Mouse (Mus musculus): ENCODE results near the gene Rhbdl1. TPM values are rescaled to one million over a fixed set of nuclear protein-coding genes. Genes with fewer than 3 reads are reported as not detected.
"Not testable (repeated sequence)": the region's sequence is repeated elsewhere in the genome, so short reads cannot be mapped to it uniquely, and the experiment has no call there.

The Rhbdl1 gene
- polyA plus RNA-seq, 1 experiment from 2014 or later = 0.68 TPM

DNA sequence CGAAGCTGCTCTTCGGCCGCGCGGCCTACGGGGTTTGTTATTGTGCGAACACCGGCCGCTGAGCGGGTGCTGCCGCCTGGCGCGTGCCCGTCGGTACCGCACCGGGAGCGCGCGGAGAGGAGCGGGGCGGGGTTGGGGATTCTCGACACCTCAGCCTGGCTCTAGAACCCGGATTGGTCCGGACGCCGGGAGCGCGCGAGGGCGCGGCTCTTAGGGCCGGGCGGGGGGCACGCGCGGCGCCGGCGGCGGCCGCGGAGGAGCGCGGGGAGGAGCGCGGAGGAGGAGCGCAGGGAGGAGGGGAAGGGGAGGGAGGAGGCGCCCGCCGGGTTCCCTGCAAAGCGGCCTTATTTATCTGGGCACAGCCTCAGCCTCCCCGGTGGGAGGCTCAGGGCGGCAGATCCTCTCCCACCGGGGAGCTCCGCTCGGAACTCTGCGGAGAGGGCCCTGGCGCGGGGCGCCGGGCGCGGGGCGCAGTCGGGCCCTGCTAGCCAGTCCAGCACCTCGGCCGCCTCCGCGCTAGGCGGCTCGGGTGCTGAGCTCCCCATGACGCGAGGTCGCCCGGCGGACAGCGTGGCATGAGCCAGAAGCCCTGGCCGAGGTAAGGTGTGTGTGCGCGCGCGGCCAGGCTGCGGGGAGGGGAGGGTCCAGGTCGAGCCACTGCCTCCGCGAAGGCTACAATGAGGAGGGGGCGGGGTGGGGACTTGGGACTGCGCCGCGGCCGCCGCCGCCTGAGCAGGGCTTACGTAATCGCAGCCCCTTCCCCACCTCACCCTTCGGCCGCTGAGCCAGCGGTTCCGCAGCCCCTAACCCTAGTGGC is 28.1 kb downstream of the Rhbdl1 start, which contains the start of gene Fbxl16:
Fbxl16 (plus strand) TSS at position 297 of the 817 bp plus-strand sequence.
- peak; percentile 81 for ATAC-seq (ENCODE audit: low read depth)
- Histone ChIP-seq H3K36me3 (ENCODE audit: control insufficient read depth, insufficient read depth, low read length) (no peaks in the 10 kb centered on the region), H3K4me3 (ENCODE audit: low read length) (peak within 1 kb of the TSS; percentile 68), H3K4me1 (replicated peaks; ENCODE audit: control insufficient read depth, insufficient read depth, low read length) (peaks cover 3% of the 10 kb centered on the region; the same call in 1 of the 2 replicates), H3K4me2 (ENCODE audit: low read depth, low read length) (peak within 1 kb of the TSS; percentile 96), H3K9me3 (ENCODE audit: control insufficient read depth, low read length) (no peaks in the 10 kb centered on the region), H3K27ac (ENCODE audit: low read length) (no peak within 1 kb of the TSS), H3K27me3 (ENCODE audit: control insufficient read depth, insufficient read depth, low read depth, low read length) (peaks cover 33% of the 10 kb centered on the region), H3K9ac (ENCODE audit: low read length) (peak within 1 kb of the TSS; percentile 62)
- WGBS = under 1% methylated on average over 75 of the region's 100 CpGs

DNA sequence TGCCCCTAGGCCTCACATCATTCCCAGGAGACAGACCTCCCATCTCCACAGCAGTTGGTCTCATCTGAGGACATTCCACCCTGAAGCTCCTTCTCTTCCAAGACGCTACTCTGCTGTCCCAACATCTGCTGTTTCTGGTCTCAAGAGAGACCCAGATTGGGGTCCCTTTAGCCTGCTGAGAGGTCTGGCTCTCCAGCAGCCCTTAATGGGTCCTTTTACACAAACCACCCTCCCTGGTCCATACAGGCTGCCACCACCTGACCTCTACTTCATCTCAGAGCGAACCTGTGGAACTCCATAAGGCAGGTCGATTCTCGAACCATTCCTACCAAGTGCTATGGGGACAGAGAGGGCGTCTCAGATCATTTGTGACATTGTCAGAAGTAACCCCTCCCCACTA is 29.1 kb downstream of the Rhbdl1 start:
- Histone ChIP-seq H3K36me3 (ENCODE audit: control insufficient read depth, insufficient read depth, low read length) (no peaks in the 10 kb centered on the region), H3K4me2 (ENCODE audit: low read depth, low read length) (no peak overlapping the region), H3K4me1 (replicated peaks; ENCODE audit: control insufficient read depth, insufficient read depth, low read length) (peaks cover 3% of the 10 kb centered on the region; the same call in 1 of the 2 replicates), H3K27ac (ENCODE audit: low read length) (no peak overlapping the region), H3K9ac (ENCODE audit: low read length) (no peak overlapping the region), H3K27me3 (ENCODE audit: control insufficient read depth, insufficient read depth, low read depth, low read length) (peaks cover 33% of the 10 kb centered on the region), H3K9me3 (ENCODE audit: control insufficient read depth, low read length) (no peaks in the 10 kb centered on the region), H3K4me3 (ENCODE audit: low read length) (no peak overlapping the region)
- ATAC-seq (ENCODE audit: low read depth) = no peak
- WGBS = 32% methylated on average over 5 of the region's 5 CpGs

DNA sequence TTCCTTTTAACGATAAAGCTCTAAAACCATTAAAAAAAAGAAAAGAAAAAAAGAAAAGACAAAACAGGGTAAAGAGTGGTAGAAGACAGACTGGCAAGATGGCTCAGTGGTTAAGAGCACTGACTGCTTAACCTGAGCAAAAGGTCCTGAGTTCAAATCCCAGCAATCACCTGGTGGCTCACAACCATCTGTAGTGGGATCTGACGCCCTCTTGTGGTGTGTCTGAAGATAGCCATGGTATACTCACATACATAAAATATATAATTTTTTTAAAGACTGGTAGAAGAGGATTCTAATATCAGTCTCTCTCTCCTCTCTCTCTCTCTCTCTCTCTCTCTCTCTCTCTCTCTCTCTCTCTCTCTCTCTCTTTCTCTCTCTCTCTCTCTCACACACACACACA is 29.6 kb downstream of the Rhbdl1 start:
- H3K36me3 ChIP-seq (ENCODE audit: control insufficient read depth, insufficient read depth, low read length); H3K4me3 ChIP-seq (ENCODE audit: low read length); H3K9me3 ChIP-seq (ENCODE audit: control insufficient read depth, low read length); H3K9ac ChIP-seq (ENCODE audit: low read length); ATAC-seq (ENCODE audit: low read depth); H3K27ac ChIP-seq (ENCODE audit: low read length); H3K4me1 ChIP-seq (replicated peaks; ENCODE audit: control insufficient read depth, insufficient read depth, low read length); H3K4me2 ChIP-seq (ENCODE audit: low read depth, low read length): not testable (repeated sequence)
- WGBS = 46% methylated on average over 2 of the region's 2 CpGs
- peaks cover 33% of the 10 kb centered on the region for H3K27me3 ChIP-seq (ENCODE audit: control insufficient read depth, insufficient read depth, low read depth, low read length)

DNA sequence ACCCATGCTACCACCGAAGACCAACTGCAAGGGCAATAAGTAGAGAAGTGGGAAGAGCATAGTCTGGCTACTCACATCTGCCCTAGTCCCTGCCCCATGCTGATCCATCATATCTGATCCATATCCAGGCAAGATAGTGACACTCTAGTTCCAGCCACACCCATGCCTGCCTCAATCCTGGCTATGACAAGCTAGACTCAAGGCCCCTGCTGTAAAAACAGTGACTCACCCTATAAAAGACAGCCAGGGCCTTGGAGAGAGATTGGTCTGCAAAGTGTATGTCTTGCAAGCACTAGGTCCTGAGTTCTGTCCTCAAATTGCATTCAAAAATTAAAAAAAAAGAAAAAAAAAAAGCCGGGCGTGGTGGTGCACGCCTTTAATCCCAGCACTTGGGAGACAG is 30.6 kb downstream of the Rhbdl1 start:
- H3K9ac ChIP-seq (ENCODE audit: low read length) = no peak overlapping the region
- no peaks in the 10 kb centered on the region for H3K36me3 ChIP-seq (ENCODE audit: control insufficient read depth, insufficient read depth, low read length)
- H3K4me2 ChIP-seq (ENCODE audit: low read depth, low read length) = no peak overlapping the region
- H3K9me3 ChIP-seq (ENCODE audit: control insufficient read depth, low read length) = no peaks in the 10 kb centered on the region
- no peak overlapping the region for H3K27ac ChIP-seq (ENCODE audit: low read length)
- H3K4me3 ChIP-seq (ENCODE audit: low read length) = no peak overlapping the region
- H3K4me1 ChIP-seq (replicated peaks; ENCODE audit: control insufficient read depth, insufficient read depth, low read length) = peaks cover 3% of the 10 kb centered on the region; the same call in 1 of the 2 replicates
- 67% methylated on average over 4 of the region's 4 CpGs for WGBS
- peaks cover 33% of the 10 kb centered on the region for H3K27me3 ChIP-seq (ENCODE audit: control insufficient read depth, insufficient read depth, low read depth, low read length)
- ATAC-seq (ENCODE audit: low read depth) = no peak

DNA sequence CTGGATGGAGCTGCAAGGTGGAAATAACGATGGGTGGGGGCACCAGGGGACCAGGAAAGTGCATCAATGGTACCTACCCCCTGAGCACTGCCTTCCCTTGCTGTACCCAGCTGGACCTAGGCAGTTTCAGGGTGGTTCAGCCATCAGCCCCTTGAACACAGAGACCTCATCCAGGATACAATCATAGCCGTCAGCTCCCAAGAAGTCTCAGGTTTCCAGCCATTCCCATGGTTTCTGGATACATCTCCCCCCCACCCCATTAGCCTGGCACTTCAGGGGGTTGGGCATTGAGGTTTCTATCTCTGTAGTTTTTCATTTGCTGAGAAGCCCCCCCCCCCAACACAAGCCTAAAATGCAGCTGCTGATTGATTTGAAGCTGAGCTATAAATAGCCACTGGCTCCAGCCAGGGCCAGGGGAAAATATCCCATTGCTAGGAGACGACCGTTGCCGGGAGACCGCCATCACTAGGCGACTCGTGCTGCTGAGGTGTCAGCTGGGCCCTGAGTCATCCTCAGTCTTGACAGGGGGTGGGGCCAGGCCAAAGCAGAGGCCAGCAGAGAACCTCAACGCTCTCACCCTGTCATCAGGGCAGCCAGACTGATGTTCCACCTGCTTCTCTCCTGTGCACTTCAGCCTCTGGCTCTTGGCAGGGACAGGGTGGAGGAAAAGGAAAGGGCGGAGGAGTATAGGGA is 34.1 kb downstream of the Rhbdl1 start:
- H3K27me3 ChIP-seq (ENCODE audit: control insufficient read depth, insufficient read depth, low read depth, low read length) = peaks cover 1% of the 10 kb centered on the region; the same call in 1 of the 2 replicates
- H3K36me3 ChIP-seq (ENCODE audit: control insufficient read depth, insufficient read depth, low read length) = no peaks in the 10 kb centered on the region
- H3K4me1 ChIP-seq (replicated peaks; ENCODE audit: control insufficient read depth, insufficient read depth, low read length) = no peaks in the 10 kb centered on the region
- H3K9ac ChIP-seq (ENCODE audit: low read length) = no peak overlapping the region
- 0 out of 2 replicates have a peak, but pooled peaks have one; percentile 40 for ATAC-seq (ENCODE audit: low read depth)
- H3K4me2 ChIP-seq (ENCODE audit: low read depth, low read length) = no peak overlapping the region
- H3K27ac ChIP-seq (ENCODE audit: low read length) = no peak overlapping the region
- 7% methylated on average over 10 of the region's 10 CpGs for WGBS
- no peak overlapping the region for H3K4me3 ChIP-seq (ENCODE audit: low read length)
- no peaks in the 10 kb centered on the region for H3K9me3 ChIP-seq (ENCODE audit: control insufficient read depth, low read length)

DNA sequence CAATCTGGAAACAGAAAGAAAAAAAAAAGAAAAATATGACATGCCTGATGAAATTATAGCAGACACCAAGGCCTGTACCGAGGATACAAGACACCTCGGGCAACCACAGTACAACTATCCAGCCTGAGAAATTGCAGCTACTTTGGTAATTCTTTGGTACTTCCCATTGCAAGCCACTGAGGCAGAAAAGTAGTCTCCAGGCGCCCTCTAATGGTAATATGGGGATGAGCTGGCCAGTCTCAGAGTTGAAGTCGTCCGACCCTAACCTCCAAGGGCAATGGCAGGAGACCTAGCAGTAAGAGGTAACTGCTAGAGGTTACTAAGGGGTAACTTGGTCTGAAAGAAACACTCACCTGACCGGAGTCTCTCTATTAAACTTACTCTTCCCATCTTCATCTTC is 36.1 kb downstream of the Rhbdl1 start:
- peaks cover 9% of the 10 kb centered on the region for H3K4me1 ChIP-seq (replicated peaks; ENCODE audit: control insufficient read depth, insufficient read depth, low read length)
- H3K9me3 ChIP-seq (ENCODE audit: control insufficient read depth, low read length) = no peaks in the 10 kb centered on the region
- peak; percentile 32; the same call in 1 of the 2 replicates for ATAC-seq (ENCODE audit: low read depth)
- no peaks in the 10 kb centered on the region for H3K36me3 ChIP-seq (ENCODE audit: control insufficient read depth, insufficient read depth, low read length)
- H3K4me2 ChIP-seq (ENCODE audit: low read depth, low read length) = no peak overlapping the region
- H3K27ac ChIP-seq (ENCODE audit: low read length) = no peak overlapping the region
- no peak overlapping the region for H3K9ac ChIP-seq (ENCODE audit: low read length)
- 4% methylated on average over 6 of the region's 6 CpGs for WGBS
- H3K4me3 ChIP-seq (ENCODE audit: low read length) = no peak overlapping the region
- no peaks in the 10 kb centered on the region for H3K27me3 ChIP-seq (ENCODE audit: control insufficient read depth, insufficient read depth, low read depth, low read length)

DNA sequence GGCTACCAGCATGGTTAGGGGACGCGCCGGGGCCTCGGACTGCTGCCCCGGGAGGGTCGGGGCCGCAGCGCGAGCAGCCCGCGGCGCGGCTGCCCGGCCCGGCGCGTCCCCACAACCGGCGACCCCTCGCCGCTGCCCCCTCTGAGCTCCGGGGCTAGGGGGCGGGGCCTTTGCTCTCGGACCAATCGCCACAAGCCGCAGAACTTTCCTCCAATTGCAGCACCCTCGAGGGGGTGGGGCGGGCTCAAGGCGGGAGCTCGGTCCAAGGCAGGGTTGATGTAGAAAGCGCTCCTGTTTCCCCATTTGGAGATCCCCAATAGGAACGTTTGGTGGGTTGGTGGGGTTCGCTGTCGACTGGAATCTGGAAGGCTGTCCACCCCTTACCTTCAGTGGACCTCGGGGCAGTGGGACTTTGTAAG is 40.1 kb downstream of the Rhbdl1 start, which contains the start of gene Metrn:
Metrn (minus strand) TSS at position 186 of the 419 bp plus-strand sequence.
- under 1% methylated on average over 32 of the region's 35 CpGs for WGBS
- Histone ChIP-seq H3K9me3 (ENCODE audit: control insufficient read depth, low read length) (no peaks in the 10 kb centered on the region), H3K4me1 (replicated peaks; ENCODE audit: control insufficient read depth, insufficient read depth, low read length) (peaks cover 33% of the 10 kb centered on the region), H3K4me2 (ENCODE audit: low read depth, low read length) (peak within 1 kb of the TSS; percentile 87), H3K27ac (ENCODE audit: low read length) (peak within 1 kb of the TSS; percentile 2; the same call in 1 of the 2 replicates), H3K36me3 (ENCODE audit: control insufficient read depth, insufficient read depth, low read length) (no peaks in the 10 kb centered on the region), H3K27me3 (ENCODE audit: control insufficient read depth, insufficient read depth, low read depth, low read length) (no peaks in the 10 kb centered on the region), H3K4me3 (ENCODE audit: low read length) (peak within 1 kb of the TSS; percentile 79), H3K9ac (ENCODE audit: low read length) (peak within 1 kb of the TSS; percentile 77)
- peak; percentile 86 for ATAC-seq (ENCODE audit: low read depth)

DNA sequence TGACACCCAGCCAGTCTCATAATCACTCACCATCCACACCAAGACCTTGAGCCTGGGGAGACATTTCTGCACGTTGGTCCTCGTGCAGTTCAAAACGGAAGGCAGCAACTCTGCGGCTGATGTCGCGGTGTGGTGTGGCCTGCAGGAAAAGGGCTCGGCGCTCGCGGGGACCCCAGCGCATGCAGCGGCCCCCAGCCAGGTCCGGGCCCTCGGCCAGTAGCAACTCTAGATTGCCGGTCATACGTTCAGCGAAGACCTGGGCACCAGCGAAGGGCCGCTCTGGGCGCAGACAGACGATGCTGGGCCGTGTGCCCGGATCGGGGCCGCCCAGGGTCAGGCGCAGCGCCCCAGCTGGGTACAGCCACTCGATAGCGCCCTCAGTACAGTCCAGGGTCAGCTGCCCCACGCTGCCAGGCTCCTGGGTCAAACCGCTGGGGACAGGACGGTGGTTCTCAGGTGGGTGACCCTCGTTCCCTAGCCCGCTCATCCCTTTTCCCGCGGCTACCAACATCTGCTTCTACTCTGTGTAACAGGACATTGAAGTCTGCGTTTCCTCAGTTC is 40.8 kb downstream of the Rhbdl1 start:
- H3K4me3 ChIP-seq (ENCODE audit: low read length) = peak overlapping the region; percentile 79
- peaks cover 36% of the 10 kb centered on the region for H3K4me1 ChIP-seq (replicated peaks; ENCODE audit: control insufficient read depth, insufficient read depth, low read length)
- ATAC-seq (ENCODE audit: low read depth) = 0 out of 2 replicates have a peak, but pooled peaks have one; percentile 3
- WGBS = under 1% methylated on average over 37 of the region's 37 CpGs
- peak overlapping the region; percentile 2; the same call in 1 of the 2 replicates for H3K27ac ChIP-seq (ENCODE audit: low read length)
- peak overlapping the region; percentile 87 for H3K4me2 ChIP-seq (ENCODE audit: low read depth, low read length)
- H3K9ac ChIP-seq (ENCODE audit: low read length) = peak overlapping the region; percentile 77
- no peaks in the 10 kb centered on the region for H3K9me3 ChIP-seq (ENCODE audit: control insufficient read depth, low read length)
- no peaks in the 10 kb centered on the region for H3K36me3 ChIP-seq (ENCODE audit: control insufficient read depth, insufficient read depth, low read length)
- no peaks in the 10 kb centered on the region for H3K27me3 ChIP-seq (ENCODE audit: control insufficient read depth, insufficient read depth, low read depth, low read length)

All from lung, embryonic 16.5 days (tissue).